Mouse (Mus musculus) mammary gland, adult 2 months (tissue): ENCODE data around the gene Vmn2r95. TPM values are rescaled to one million over a fixed set of nuclear protein-coding genes. Genes with fewer than 3 reads are reported as not detected.

Experiments
- polyA plus RNA-seq: library from polyadenylated mRNA; depleted of rRNA; stranded (reverse); fragments of >200 nt; gene quantifications from 2 replicates; pipeline ENCODE4 v1.2.3, GENCODE M21; 2012; ENCODE audit warnings: low replicate concordance; rRNA removed

The Vmn2r95 gene
- not detected in 2 replicates for polyA plus RNA-seq

GRCm38 (mm10) chr17:18423778-18424177, at the start of gene Vmn2r95:
Gene Vmn2r95, plus strand, starts transcription at chr17:18424078.

Other genes starting within 250 kb of the Vmn2r95 start
- gene Vmn2r94, start 146.3 kb upstream of the Vmn2r95 start, polyA plus RNA-seq = not detected in 2 replicates
- not detected in 2 replicates for gene Vmn2r93, start 126.0 kb upstream of the Vmn2r95 start, polyA plus RNA-seq
- 0.04 and 0.14 TPM in 2 replicates for gene Vmn2r96, start 149.1 kb downstream of the Vmn2r95 start, polyA plus RNA-seq